Mouse (Mus musculus) cerebellum, postnatal 36 days (tissue): ENCODE data around the gene Ppp6r3.
"Not testable (repeated sequence)": the region's sequence is repeated elsewhere in the genome, so short reads cannot be mapped to it uniquely, and the experiment has no call there.

ENCODE experiments used
- DNase-seq, 2 experiments: peaks; one replicate each; pipeline ENCODE4 v3.0.0; 2021 to 2022; ENCODE audit warnings: mixed read lengths in 2 of 2

Ppp6r3 gene

DNA sequence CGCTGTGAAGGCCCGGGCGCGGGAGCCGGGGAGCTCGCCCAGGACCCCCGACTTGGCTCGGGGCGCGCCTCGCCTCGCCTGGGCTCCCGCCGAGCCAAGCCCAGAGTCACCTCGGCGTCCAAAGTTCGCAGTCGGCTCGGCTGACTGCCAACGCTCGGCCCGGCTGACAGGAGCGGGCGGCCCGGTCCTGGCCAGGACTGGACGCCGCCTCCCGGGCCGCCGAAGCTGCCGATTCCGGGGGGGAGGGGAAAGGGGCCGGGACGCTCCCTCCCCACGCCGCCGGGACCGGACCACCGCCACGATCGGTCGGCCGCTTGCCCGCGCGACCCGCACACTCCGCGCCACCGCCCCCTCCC is 295 bp downstream of the Ppp6r3 start:
- DNase-seq, result no peak

- DNase-seq, result no peak
Observed at GRCm38 (mm10) chr19:3574593-3575094, 905 bp downstream of the Ppp6r3 start.

- DNase-seq, result no peak
Observed at GRCm38 (mm10) chr19:3564309-3564708, 11.2 kb downstream of the Ppp6r3 start.

DNA sequence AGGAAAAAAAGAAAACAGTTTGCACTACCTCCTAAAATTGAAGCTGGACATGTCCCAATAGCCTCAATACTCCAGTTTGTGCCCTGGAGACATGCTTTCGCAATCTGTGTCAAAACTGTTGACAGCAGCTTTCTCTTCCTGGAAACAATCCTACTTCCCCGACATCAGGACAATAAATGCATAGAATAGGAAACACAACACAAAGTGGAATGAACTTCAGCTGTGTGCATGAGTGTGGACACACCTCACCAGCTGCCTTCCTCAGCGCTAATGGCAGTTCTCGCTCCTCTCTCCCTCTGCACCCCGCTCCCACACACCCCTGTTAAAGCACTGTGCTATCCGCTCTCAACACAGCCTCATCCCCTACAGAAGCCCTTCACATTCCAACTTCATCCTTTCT is 12.8 kb downstream of the Ppp6r3 start:
- no peak for DNase-seq

- DNase-seq, result no peak
Observed at GRCm38 (mm10) chr19:3562298-3562697, 13.3 kb downstream of the Ppp6r3 start.

DNA sequence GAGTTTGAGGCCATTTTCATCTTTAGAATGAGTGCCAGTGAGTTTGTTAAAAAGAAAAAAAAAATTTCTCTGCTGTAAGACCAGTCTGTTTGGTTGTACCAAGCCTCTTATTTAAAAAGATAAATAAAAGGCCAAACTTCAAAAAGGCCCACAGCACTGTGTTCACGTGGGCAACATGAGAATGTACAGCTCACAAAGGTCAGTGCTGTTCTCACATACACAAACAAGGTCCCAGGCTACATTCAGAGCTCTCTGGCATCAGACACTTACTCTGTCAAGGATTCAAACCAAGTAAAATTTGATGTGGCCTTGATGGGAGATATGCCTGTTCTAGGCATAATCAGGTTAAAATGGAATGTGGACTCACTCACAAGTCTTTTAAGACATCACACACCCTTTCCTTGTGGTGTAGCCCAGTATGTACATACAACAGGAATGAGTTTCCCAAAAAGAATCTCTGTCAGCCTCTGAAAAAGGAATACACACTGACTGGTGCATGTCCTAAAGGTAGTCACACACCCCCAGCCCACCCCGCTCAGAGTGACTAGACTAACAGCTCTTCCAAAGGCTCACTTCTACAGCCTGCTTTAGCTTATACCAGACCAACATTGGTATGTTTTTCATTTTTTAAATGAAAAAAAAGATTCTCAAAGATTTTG is 19.3 kb downstream of the Ppp6r3 start:
- DNase-seq, result no peak

- DNase-seq, result no peak
Observed at GRCm38 (mm10) chr19:3554785-3555184, 20.8 kb downstream of the Ppp6r3 start.

DNA sequence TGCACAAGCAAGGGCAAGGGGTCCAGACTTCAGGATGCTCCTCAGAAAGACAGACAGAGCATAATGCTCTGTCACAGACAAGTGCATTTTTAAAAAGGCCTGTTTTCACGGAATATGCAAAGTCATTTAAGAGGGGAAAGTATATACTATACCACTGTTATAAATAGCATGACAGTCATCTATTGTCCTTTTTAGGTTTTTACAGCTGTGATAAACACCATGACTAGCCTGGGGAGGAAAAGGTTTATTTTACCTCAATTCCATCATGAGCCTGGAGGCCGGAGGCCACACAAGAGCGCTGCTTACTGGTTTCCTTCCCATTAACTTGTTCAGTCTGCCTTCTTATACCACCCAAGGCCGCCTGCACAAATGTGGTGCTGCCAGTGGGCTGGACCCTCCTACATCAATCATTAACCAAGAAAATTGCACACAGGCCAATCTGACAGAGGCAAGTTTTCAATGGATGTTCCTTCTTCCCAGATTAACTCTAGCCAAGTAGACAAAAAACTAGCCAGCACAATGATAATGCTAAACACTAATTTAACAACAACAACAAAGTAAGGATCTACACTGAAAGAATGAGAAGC is 23.9 kb downstream of the Ppp6r3 start:
- no peak for DNase-seq

DNA sequence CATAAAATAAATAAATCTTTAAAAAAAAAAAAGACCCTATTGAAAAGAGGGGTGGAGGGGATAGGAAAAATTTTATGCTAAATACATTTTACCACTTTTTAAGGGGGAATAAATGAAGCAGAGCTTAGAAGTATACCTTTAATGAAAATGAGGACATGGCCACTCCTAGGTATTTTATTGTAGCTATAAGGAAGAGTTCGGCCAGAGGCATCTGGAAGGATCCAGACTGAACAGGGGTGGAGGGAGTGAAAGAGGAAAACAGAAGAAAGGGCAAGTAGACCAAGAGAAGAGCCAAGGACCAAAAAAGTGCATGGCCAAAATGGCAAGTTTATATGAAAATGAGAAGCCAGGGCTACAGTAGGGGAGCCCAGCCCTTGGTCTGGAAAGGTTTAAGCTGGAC is 25.4 kb downstream of the Ppp6r3 start:
- no peak for DNase-seq

DNA sequence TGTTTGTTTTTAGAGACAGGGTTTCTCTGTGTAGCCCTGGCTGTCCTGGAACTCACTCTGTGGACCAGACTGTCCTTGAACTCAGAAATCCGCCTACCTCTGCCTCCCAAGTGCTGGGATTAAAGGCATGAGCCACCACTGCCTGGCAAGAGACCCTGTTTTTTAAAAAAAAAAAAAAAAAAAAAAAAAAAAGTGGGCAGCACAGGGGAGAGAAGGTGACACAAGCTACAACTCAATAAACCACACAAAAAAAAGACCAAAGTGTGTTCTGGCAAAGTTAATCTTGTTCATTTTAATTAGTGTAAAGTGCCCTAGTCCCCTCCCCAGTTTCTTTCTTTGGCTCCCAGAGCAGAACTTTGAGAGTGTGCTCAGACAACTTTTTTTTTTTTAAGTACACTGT is 26.3 kb downstream of the Ppp6r3 start:
- DNase-seq, result no peak

DNA sequence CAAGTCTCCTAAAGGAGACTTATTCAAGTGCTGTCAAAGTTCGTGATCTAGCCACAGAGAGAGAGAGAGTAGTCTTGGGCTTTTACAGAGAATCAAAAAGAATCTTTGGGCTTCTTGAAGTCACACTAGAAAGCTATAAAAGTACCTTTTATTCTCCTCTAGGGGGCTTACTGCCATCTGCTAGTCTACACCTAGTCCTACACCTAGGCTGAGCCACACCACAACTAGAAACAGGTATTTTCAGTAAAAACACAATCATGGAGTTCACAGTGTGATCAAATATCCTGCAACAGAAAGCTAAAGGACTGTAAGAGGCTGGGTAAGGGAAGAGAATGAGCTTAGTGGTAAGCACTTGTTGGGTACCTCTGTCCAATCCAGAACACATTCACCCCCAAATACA is 27.2 kb downstream of the Ppp6r3 start:
- DNase-seq, result no peak

DNA sequence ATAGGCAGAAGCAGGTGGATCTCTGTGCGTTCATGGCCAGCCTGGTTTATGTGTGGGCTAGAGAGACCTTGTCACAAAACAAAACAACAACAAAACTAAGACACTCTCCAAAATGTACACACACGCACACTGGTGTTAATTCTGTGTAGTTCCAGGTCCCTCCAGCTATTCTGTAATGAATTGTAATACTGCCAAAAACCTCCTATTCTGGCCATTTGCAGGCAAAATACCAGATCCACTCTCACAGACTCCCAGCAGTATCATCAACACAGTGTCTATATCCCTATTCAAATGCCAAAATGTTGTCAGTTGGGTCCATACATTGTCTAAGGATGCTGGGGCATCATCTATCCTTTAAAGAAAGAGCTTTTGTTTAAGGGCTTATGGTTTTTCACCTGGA is 30.6 kb downstream of the Ppp6r3 start:
- DNase-seq, result no peak

- DNase-seq, result no peak
Observed at GRCm38 (mm10) chr19:3542591-3542990, 33.0 kb downstream of the Ppp6r3 start.

GRCm38 (mm10) chr19:3540997-3541396 is 34.6 kb downstream of the Ppp6r3 start:
- no peak for DNase-seq

DNA sequence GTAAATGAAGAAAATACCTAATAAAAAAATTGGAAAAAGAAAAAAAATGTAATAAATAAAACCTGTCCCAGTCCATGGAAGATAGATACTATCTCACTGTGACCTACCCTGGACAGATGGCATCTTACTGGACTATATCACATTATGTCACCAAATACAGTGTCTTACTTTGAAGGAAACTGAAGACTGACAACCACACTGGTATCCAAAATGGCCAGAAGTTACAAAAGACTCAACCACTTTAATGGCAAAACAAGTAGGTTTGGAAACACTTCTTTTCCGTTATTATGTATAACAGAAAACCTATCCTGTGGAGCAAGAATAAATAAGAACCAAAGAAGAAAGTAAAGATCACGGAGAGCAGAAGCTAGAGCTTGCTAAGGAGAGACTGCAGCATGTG is 35.3 kb downstream of the Ppp6r3 start:
- no peak for DNase-seq

GRCm38 (mm10) chr19:3539456-3539855 is 36.1 kb downstream of the Ppp6r3 start:
- no peak for DNase-seq

GRCm38 (mm10) chr19:3537658-3538057 is 37.9 kb downstream of the Ppp6r3 start:
- no peak for DNase-seq

GRCm38 (mm10) chr19:3534945-3535344 is 40.6 kb downstream of the Ppp6r3 start:
- DNase-seq, result no peak

DNA sequence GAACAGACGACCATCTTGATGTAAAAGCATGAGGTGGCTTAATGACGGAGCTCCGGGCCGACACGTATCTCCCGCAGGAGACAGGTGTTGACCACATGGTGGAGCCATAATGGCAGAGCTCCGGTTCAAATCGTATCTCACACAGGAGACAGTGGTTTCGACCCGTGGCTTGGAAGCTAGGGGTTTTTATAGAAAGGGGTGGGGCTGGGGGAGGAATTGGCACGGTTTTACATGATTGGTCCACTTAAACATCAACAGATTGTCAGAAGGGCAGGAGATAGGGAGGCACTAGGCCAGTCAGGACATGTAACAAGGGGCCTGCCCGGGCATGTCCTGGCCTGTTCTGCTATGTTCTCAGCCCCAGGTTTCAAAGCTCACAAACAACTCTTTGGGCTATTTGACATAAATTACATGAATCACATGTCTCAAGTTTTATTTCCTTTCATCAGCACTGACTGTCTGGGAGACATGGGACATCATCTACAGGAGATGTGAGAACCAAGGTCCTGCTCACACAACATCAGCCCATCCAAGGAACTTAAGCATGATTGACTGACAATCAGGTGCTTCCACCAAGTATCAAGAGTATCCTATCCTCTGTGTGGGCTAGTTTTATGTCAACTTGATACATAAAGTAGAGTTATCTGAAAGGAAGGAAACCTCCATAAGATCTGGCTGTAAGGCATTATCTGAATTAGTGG is 42.1 kb downstream of the Ppp6r3 start:
- not testable (repeated sequence) for DNase-seq

GRCm38 (mm10) chr19:3532717-3533260 is 42.8 kb downstream of the Ppp6r3 start:
- DNase-seq, result no peak

- DNase-seq, result no peak
Observed at GRCm38 (mm10) chr19:3529781-3530180, 45.8 kb downstream of the Ppp6r3 start.

GRCm38 (mm10) chr19:3528646-3529045 is 46.9 kb downstream of the Ppp6r3 start:
- no peak for DNase-seq

GRCm38 (mm10) chr19:3527531-3527930 is 48.0 kb downstream of the Ppp6r3 start:
- DNase-seq, result no peak
